Mouse (Mus musculus) heart, embryonic 12.5 days (tissue): ENCODE measurements at regions not wholly inside any gene's neighbourhood (a gene's known extent, or its start where the extent isn't known, plus 50 kb on each side); places are given as distances from the start of the nearest gene placed in this dataset.

Experiments
- ATAC-seq: fragments of 200-750 bp; cut with Nextera tagmentation; 2 replicates; pipeline ENCODE4 v1.8.0; 2017; ENCODE audit warnings: moderate TSS enrichment, moderate library complexity; ENCODE audit not compliant: insufficient number of reproducible peaks, low FRiP score
- H3K27ac ChIP-seq: fragments of 300-500 bp; sonication (generic); 2 replicates; pipeline ENCODE4 v1.5.1; 2016; ENCODE audit warnings: mild to moderate bottlenecking, moderate library complexity; ENCODE audit not compliant: poor library complexity, severe bottlenecking
- H3K27me3 ChIP-seq: fragments of 300-500 bp; sonication (generic); replicated peaks from 2 replicates; pipeline ENCODE4 v1.6.1; 2016; ENCODE audit warnings: mild to moderate bottlenecking, moderate library complexity
- H3K36me3 ChIP-seq: fragments of 300-500 bp; sonication (generic); 2 replicates; pipeline ENCODE4 v1.6.1; 2016; ENCODE audit warnings: mild to moderate bottlenecking, moderate library complexity
- H3K4me1 ChIP-seq: fragments of 300-500 bp; sonication (generic); replicated peaks from 2 replicates; pipeline ENCODE4 v1.6.1; 2016; ENCODE audit warnings: mild to moderate bottlenecking
- H3K4me2 ChIP-seq: fragments of 300-500 bp; sonication (generic); 2 replicates; pipeline ENCODE4 v1.6.1; 2016; ENCODE audit warnings: mild to moderate bottlenecking, moderate library complexity
- H3K4me3 ChIP-seq: fragments of 300-500 bp; sonication (generic); 2 replicates; pipeline ENCODE4 v1.5.1; 2016; ENCODE audit warnings: mild to moderate bottlenecking
- H3K9ac ChIP-seq: fragments of 300-500 bp; sonication (generic); 2 replicates; pipeline ENCODE4 v1.6.1; 2016; ENCODE audit warnings: mild to moderate bottlenecking, moderate library complexity
- H3K9me3 ChIP-seq: fragments of 300-500 bp; sonication (generic); replicated peaks from 2 replicates; pipeline ENCODE4 v1.6.1; 2016; ENCODE audit warnings: mild to moderate bottlenecking, moderate library complexity
- WGBS: fragments of 180-500 bp; shearing (Covaris S2); methylation state at CpG from one replicate; pipeline ENCODE4 v1.1.7; 2016; 5-methylcytosine and 5-hydroxymethylcytosine counted together

DNA sequence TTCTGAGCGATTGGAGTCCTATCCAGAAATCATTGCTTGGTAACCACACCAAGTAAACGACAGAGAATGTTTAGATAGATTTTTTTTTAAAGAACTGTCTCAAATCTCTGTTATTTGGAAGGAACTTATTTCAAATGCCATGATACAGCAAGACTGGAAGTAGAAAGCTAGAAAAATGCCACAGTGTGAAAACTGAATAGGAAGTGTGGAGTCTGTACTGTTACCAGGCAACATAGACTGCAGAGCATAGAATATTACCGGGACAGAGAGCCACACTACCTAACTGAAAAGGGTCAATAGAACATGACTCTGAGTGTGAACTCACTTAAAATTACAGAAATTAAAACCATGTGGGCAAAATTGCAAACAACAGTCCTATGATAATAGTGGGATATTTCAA lies 52.4 kb upstream of the Adcy1 start:
- Histone ChIP-seq H3K4me1 (no peaks in the 10 kb centered on the region), H3K4me2 (no peak overlapping the region), H3K9ac (no peak overlapping the region), H3K27ac (no peak overlapping the region), H3K4me3 (no peak overlapping the region), H3K36me3 (no peaks in the 10 kb centered on the region), H3K9me3 (no peaks in the 10 kb centered on the region), H3K27me3 (no peaks in the 10 kb centered on the region)
- WGBS = 83% methylated on average over 3 of the region's 3 CpGs
- no peak for ATAC-seq

DNA sequence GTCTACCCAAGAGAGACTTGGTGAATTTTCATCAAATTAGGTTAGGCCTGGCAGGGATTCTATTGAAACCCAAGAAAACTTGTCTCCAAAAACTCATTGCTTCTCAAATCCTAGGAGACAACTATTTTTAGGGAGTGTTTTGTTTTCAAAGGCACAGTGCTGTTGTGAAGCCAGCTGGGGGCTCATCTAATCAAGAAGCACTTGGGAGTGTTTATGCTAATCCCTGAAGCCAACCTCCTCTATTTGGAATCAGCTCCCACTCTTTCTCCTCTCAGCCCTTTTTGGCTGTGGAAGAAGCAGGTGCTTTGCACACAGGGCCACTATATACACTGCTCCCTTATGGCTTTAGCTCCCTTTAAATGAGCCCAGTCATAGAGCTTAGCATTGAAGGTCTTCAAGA lies 64.0 kb upstream of the Adcy1 start:
- Histone ChIP-seq H3K9ac (no peak overlapping the region), H3K27me3 (no peaks in the 10 kb centered on the region), H3K36me3 (no peaks in the 10 kb centered on the region), H3K27ac (no peak overlapping the region), H3K4me2 (no peak overlapping the region), H3K4me3 (no peak overlapping the region), H3K9me3 (no peaks in the 10 kb centered on the region), H3K4me1 (peaks cover 18% of the 10 kb centered on the region)
- ATAC-seq = no peak

DNA sequence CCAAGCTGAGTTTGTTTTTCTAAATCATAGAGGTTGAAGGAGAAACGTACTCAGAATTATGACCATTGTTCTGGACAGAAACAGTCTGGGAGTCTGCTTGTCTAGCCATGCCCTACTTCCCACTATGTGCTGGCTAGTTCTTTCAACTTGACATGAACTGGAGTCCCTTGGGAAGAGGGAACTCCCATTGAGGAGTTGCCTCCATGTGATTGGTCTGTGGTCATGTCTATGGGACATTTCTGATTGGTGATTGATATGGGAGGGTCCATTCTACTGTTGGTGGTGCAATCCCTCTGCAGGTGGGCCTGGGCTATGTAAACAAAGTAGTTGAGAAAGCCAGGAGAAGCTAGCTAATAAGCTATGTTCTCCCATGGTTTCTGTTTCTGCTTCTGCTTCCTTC lies 64.5 kb upstream of the Adcy1 start:
- no peaks in the 10 kb centered on the region for H3K9me3 ChIP-seq
- peaks cover 23% of the 10 kb centered on the region for H3K4me1 ChIP-seq
- no peaks in the 10 kb centered on the region for H3K27me3 ChIP-seq
- no peak overlapping the region for H3K4me3 ChIP-seq
- H3K9ac ChIP-seq = no peak overlapping the region
- H3K27ac ChIP-seq = no peak overlapping the region
- WGBS = 62% methylated on average over 1 of the region's 1 CpGs
- H3K36me3 ChIP-seq = no peaks in the 10 kb centered on the region
- no peak for ATAC-seq
- H3K4me2 ChIP-seq = no peak overlapping the region

DNA sequence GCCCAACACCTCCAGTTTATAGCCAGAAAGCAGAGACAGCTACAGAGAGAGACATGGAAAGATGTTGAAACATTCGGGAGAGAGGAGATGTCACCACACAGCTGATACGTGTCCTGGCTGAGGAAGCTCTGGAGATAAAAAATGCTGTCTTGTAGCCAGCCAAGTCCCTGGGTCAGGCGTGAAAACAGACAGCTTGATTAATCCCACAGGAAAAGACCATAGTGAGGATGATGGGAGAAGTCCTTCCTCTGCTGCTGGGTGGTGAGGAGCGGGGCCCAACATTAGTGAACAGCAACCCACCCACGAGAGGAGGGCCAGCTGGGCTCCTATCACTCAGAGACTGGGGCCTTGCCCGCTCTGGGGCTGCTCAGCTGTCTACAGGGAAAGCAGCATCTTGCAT lies 65.8 kb upstream of the Adcy1 start:
- Histone ChIP-seq H3K4me1 (peaks cover 23% of the 10 kb centered on the region), H3K27me3 (no peaks in the 10 kb centered on the region), H3K27ac (no peak overlapping the region), H3K4me3 (no peak overlapping the region), H3K9me3 (no peaks in the 10 kb centered on the region), H3K4me2 (no peak overlapping the region), H3K36me3 (no peaks in the 10 kb centered on the region), H3K9ac (no peak overlapping the region)
- 38% methylated on average over 6 of the region's 6 CpGs for WGBS
- ATAC-seq = no peak; the same call in 1 of the 2 replicates

DNA sequence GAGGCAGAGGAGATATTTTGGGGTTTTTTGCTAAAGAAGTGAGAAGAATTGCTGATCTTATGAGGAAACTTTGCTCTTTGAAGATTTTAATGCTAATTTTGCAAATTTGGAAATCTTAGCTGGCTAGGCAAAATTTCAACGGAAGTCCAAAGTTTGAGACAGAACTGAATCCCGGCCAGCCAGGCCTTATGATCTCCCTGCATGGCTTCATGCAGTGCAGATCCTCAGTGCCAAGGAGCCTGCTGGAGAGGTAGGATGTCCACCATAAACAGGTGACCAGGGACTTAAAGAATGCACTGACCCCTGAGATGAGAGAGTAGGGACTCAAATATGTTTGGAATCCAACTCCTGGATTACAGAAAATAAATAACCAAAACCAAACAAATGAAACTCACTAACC lies 69.6 kb upstream of the Adcy1 start:
- no peak overlapping the region for H3K4me3 ChIP-seq
- no peak overlapping the region for H3K9ac ChIP-seq
- WGBS = 85% methylated on average over 2 of the region's 2 CpGs
- peaks cover 23% of the 10 kb centered on the region for H3K4me1 ChIP-seq
- no peak overlapping the region for H3K27ac ChIP-seq
- no peak overlapping the region for H3K4me2 ChIP-seq
- H3K27me3 ChIP-seq = no peaks in the 10 kb centered on the region
- no peak for ATAC-seq
- H3K36me3 ChIP-seq = no peaks in the 10 kb centered on the region
- H3K9me3 ChIP-seq = no peaks in the 10 kb centered on the region

DNA sequence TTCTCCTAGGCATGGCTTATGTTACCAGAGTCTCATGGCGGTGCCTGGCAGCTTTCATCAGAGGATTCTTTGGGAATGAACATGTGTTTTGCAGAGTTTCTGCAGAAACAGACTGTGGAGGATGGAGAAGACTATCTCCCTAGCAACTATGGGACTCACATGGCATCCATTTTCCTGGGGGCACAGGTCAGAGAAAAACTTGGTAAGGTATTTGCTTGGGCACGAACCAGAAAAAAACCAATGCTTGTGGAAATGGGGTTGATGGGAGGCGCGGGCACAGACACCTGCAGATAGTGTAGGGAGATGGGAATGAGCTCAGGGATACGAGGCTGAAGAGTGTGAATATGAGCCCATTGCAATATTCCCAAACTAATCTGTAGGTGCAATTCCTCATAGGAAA lies 71.7 kb upstream of the Adcy1 start:
- ATAC-seq = no peak
- Histone ChIP-seq H3K4me2 (no peak overlapping the region), H3K27ac (no peak overlapping the region), H3K9ac (no peak overlapping the region), H3K4me1 (peaks cover 14% of the 10 kb centered on the region), H3K27me3 (no peaks in the 10 kb centered on the region), H3K36me3 (no peaks in the 10 kb centered on the region), H3K9me3 (no peaks in the 10 kb centered on the region), H3K4me3 (no peak overlapping the region)
- 83% methylated on average over 5 of the region's 5 CpGs for WGBS

DNA sequence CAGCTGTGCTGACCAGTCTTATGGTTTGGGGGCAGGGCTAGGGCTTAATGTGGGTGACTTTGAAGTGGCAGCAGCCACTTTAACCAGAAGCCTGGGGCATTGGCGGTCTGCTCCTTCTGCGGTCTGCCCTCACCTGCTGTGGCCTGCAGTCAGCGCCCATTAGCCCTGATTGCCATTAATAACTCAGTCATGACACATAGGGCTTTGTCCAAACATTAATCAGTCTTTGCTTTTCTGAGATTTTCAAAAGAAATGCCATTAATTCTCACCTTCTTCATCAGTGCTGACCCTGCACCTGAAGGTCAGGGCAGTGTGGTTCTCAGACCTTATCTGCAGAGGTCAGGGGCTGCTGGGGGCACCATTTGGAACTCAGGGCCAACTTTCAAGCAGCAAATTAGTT lies 72.6 kb upstream of the Adcy1 start:
- Histone ChIP-seq H3K4me3 (no peak overlapping the region), H3K4me1 (peaks cover 14% of the 10 kb centered on the region), H3K9me3 (no peaks in the 10 kb centered on the region), H3K27ac (no peak overlapping the region), H3K4me2 (no peak overlapping the region), H3K36me3 (no peaks in the 10 kb centered on the region), H3K27me3 (no peaks in the 10 kb centered on the region), H3K9ac (no peak overlapping the region)
- WGBS = 58% methylated on average over 3 of the region's 3 CpGs
- no peak for ATAC-seq

DNA sequence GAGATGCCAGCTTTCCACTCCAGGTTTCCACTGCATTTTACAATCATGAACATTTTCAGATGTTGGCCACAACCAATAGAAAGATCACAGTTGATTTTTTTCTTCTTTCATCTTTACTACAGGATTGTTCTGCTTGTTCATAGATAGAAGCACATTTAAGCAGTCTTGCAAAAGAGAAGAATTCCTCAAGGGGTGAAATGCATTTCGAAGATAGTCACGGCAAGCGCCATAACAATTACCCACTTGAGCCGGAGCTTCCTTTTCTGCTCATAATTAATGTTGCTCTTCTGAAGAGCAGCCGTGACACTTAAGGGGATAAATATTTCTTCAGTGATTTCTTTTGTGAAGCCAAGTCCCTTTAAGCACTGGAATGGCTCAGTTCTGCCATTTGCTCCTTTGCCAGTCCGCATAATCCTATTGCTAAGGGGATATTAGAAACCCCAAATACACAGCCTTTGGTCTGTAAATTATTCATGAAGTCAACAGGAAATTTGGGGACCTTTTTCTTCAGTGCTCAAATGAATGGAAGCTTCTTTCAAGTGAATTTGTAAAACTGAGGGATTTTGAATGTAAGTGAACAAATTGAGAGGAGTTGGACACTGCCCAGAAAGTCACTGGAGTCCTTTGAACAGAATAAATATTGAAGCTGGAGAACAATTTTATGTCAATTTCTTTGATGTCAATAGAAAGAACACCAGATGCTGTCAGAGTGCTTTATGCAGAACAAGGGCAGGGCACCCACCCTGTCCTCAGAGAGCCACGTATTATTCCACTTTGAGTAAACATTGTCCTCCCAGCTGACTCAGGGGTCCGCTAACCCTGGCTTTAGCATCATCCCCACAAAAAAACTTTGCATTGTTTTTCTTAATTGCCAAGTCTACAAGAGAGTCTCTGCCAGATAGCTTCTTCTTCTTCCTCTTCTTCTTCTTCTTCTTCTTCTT lies 74.1 kb upstream of the Adcy1 start:
- H3K9ac ChIP-seq = no peak overlapping the region
- H3K27ac ChIP-seq = no peak overlapping the region
- no peaks in the 10 kb centered on the region for H3K9me3 ChIP-seq
- 78% methylated on average over 8 of the region's 8 CpGs for WGBS
- no peak overlapping the region for H3K4me2 ChIP-seq
- no peaks in the 10 kb centered on the region for H3K27me3 ChIP-seq
- no peak for ATAC-seq
- H3K36me3 ChIP-seq = no peaks in the 10 kb centered on the region
- H3K4me1 ChIP-seq = peaks cover 3% of the 10 kb centered on the region
- no peak overlapping the region for H3K4me3 ChIP-seq

DNA sequence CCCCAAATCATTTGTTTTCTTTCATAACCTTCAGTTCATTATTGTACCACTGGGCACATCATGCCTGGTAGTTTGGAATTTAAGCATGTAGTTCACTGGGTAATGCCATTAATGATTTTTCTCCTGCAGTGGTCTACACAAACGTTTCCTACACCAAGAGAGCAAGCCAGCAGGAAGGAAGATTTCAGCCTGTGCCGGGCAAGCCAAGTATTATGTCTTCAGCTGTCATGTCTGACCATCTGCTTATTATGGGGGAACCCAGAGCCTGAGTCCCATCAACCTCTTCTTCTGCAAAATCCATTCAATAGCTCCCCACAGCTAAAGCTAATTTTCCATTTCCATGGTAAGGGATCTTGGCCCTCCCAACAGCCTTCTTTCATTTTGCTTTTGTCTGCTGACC lies 75.3 kb upstream of the Adcy1 start:
- no peak overlapping the region for H3K4me2 ChIP-seq

DNA sequence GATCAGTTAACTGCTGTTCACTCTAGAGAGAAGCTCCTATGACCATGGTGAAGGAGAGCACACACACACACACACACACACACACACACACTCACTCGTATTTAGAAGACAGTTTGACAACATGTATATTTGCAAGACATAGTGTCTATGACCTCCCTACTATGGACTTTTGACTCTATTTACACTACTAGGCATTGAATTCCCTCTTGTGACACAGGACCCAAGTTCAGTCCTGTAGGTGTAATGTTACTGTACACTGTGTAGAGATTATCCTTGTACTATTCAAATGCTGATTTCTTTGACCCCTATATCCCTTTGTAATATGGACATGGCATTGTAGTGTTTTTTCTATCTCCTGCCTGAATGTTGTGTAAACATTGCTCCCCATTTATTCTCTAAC lies 76.2 kb upstream of the Adcy1 start:
- Histone ChIP-seq H3K36me3 (no peaks in the 10 kb centered on the region), H3K27me3 (no peaks in the 10 kb centered on the region), H3K9ac (no peak overlapping the region), H3K9me3 (no peaks in the 10 kb centered on the region), H3K4me3 (no peak overlapping the region), H3K4me2 (no peak overlapping the region), H3K4me1 (no peaks in the 10 kb centered on the region), H3K27ac (no peak overlapping the region)
- 56% methylated on average over 1 of the region's 1 CpGs for WGBS
- ATAC-seq = no peak

More for the DNA sequence above, 75.3 kb upstream of the Adcy1 start:
- 65% methylated on average over 2 of the region's 2 CpGs for WGBS
- Histone ChIP-seq H3K36me3 (no peaks in the 10 kb centered on the region), H3K9ac (no peak overlapping the region), H3K4me3 (no peak overlapping the region), H3K4me1 (no peaks in the 10 kb centered on the region), H3K27ac (no peak overlapping the region), H3K27me3 (no peaks in the 10 kb centered on the region), H3K9me3 (no peaks in the 10 kb centered on the region)
- ATAC-seq = no peak

DNA sequence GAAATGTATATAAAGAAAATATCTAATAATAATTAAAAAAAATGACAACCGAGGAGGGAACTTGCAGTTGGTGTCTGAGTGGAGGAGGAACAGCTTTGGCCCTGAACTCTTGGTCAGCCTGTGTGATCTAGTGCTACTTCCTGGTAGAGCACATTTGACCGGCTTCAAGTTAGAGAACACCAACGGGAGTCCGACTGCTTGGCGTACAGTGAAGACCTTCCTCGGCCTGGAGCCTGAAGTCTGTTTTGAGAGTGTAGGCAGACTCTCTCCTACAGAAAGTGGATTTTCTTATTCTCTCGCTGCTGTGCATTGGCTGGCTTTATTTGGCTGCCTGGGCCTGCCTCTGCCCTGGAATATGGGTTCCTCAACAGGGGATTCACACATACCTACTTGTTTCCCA lies 81.2 kb upstream of the Adcy1 start:
- no peak for ATAC-seq
- 84% methylated on average over 7 of the region's 7 CpGs for WGBS
- H3K4me3 ChIP-seq = no peak overlapping the region

DNA sequence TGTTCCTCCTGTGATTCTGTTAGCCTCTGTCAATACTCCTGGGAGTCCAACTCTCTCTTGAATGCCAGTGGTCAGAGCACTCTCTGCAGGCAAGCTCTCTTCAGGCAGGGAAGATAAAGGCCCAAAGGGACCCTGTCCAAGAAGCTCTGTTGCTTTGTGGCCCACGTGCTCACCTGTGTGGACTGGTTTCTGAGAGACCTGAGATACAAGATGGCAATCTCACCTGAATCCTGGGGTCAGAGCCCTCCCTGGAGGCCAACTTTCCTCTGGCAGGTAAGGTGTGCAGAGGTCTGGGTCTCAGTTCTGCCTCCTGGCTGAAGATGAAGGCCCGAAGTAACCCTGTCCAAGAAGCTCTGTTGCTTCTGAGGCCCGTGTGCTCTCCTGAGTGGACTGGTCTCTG lies 83.6 kb upstream of the Adcy1 start:
- Histone ChIP-seq H3K4me1 (no peaks in the 10 kb centered on the region), H3K9me3 (no peaks in the 10 kb centered on the region; the same call in 1 of the 2 replicates), H3K27ac (no peak overlapping the region), H3K9ac (no peak overlapping the region), H3K27me3 (no peaks in the 10 kb centered on the region), H3K4me3 (no peak overlapping the region), H3K36me3 (no peaks in the 10 kb centered on the region), H3K4me2 (no peak overlapping the region)
- no peak for ATAC-seq
- WGBS = 75% methylated on average over 3 of the region's 3 CpGs

More for the DNA sequence above, 81.2 kb upstream of the Adcy1 start:
- H3K4me1 ChIP-seq = no peaks in the 10 kb centered on the region
- H3K9me3 ChIP-seq = no peaks in the 10 kb centered on the region; the same call in 1 of the 2 replicates
- H3K27ac ChIP-seq = no peak overlapping the region
- H3K36me3 ChIP-seq = no peaks in the 10 kb centered on the region
- no peak overlapping the region for H3K9ac ChIP-seq
- H3K27me3 ChIP-seq = no peaks in the 10 kb centered on the region
- H3K4me2 ChIP-seq = no peak overlapping the region
